Mouse (Mus musculus) kidney, adult 11 months (tissue): ENCODE results near the gene Fundc1.
"Not testable (repeated sequence)": the region's sequence is repeated elsewhere in the genome, so short reads cannot be mapped to it uniquely, and the experiment has no call there.

ENCODE experiments used
- DNase-seq: peaks from one replicate; pipeline ENCODE4 v3.0.0; 2022

The Fundc1 gene

GRCm38 (mm10) chrX:17571621-17572459, at the start of gene Fundc1:
TSS of gene Fundc1 (minus strand) at chrX:17572325.
- DNase-seq: peak; percentile 97

GRCm38 (mm10) chrX:17611253-17611652, 39.1 kb upstream of the Fundc1 start:
- no peak for DNase-seq

- no peak for DNase-seq
Measured at GRCm38 (mm10) chrX:17608763-17609162, 36.6 kb upstream of the Fundc1 start.

GRCm38 (mm10) chrX:17607668-17608067, 35.5 kb upstream of the Fundc1 start:
- DNase-seq: no peak

- no peak for DNase-seq
Measured at GRCm38 (mm10) chrX:17593331-17593730, 21.2 kb upstream of the Fundc1 start.

- DNase-seq: peak; percentile 61
Measured at GRCm38 (mm10) chrX:17590745-17591144, 18.6 kb upstream of the Fundc1 start.

GRCm38 (mm10) chrX:17571271-17571620, 879 bp downstream of the Fundc1 start:
- DNase-seq: no peak

- no peak for DNase-seq
Measured at GRCm38 (mm10) chrX:17568670-17569069, 3.5 kb downstream of the Fundc1 start.

GRCm38 (mm10) chrX:17565743-17566142, 6.4 kb downstream of the Fundc1 start:
- DNase-seq: no peak

GRCm38 (mm10) chrX:17564732-17565131, 7.4 kb downstream of the Fundc1 start:
- DNase-seq: no peak

- DNase-seq: no peak
Measured at GRCm38 (mm10) chrX:17558746-17559145, 13.4 kb downstream of the Fundc1 start.

- no peak for DNase-seq
Measured at GRCm38 (mm10) chrX:17554488-17554887, 17.6 kb downstream of the Fundc1 start.

GRCm38 (mm10) chrX:17551586-17551985, 20.5 kb downstream of the Fundc1 start:
- not testable (repeated sequence) for DNase-seq

- no peak for DNase-seq
Measured at GRCm38 (mm10) chrX:17547143-17547806, 24.9 kb downstream of the Fundc1 start.

- no peak for DNase-seq
Measured at GRCm38 (mm10) chrX:17544860-17545492, 27.1 kb downstream of the Fundc1 start.

GRCm38 (mm10) chrX:17537701-17538100, 34.4 kb downstream of the Fundc1 start:
- DNase-seq: no peak

GRCm38 (mm10) chrX:17527008-17527407, 45.1 kb downstream of the Fundc1 start:
- peak; percentile 20 for DNase-seq

- no peak for DNase-seq
Measured at GRCm38 (mm10) chrX:17521221-17521716, 50.9 kb downstream of the Fundc1 start.

GRCm38 (mm10) chrX:17520086-17520485, 52.0 kb downstream of the Fundc1 start:
- peak; percentile 4 for DNase-seq

- DNase-seq: no peak
Measured at GRCm38 (mm10) chrX:17514012-17514411, 58.1 kb downstream of the Fundc1 start.

GRCm38 (mm10) chrX:17512021-17512602, 60.0 kb downstream of the Fundc1 start:
- DNase-seq: no peak
